Mouse (Mus musculus) forebrain, postnatal 0 days (tissue): ENCODE measurements around the gene Tnfaip6. TPM values are rescaled to one million over a fixed set of nuclear protein-coding genes. Genes with fewer than 3 reads are reported as not detected.

ENCODE experiments used
- ATAC-seq: fragments of 200-750 bp; cut with Nextera tagmentation; 2 replicates; pipeline ENCODE4 v1.8.0; 2017; ENCODE audit warnings: mild to moderate bottlenecking, moderate library complexity
- DNase-seq: peaks from one replicate; pipeline ENCODE4 v3.0.0-alpha.2; 2015
- H3K27ac ChIP-seq: fragments of 300-500 bp; sonication (generic); 2 replicates; pipeline ENCODE4 v1.5.1; 2014; ENCODE audit warnings: low read depth, mild to moderate bottlenecking, antibody characterized with exemption, low read length, moderate library complexity, mixed read lengths
- H3K27me3 ChIP-seq: fragments of 300-500 bp; sonication (generic); 2 replicates; pipeline ENCODE4 v1.6.1; 2014; ENCODE audit warnings: mild to moderate bottlenecking, low read length, mixed read lengths; ENCODE audit not compliant: insufficient read depth
- H3K36me3 ChIP-seq: fragments of 300-500 bp; sonication (generic); 2 replicates; pipeline ENCODE4 v1.6.1; 2014; ENCODE audit warnings: mild to moderate bottlenecking, moderate library complexity; ENCODE audit not compliant: insufficient read depth
- H3K4me1 ChIP-seq: fragments of 300-500 bp; sonication (generic); 2 replicates; pipeline ENCODE4 v1.6.1; 2014; ENCODE audit warnings: antibody characterized with exemption; ENCODE audit not compliant: insufficient read depth
- H3K4me2 ChIP-seq: fragments of 300-500 bp; sonication (generic); 2 replicates; pipeline ENCODE4 v1.6.1; 2014; ENCODE audit warnings: low read depth, mild to moderate bottlenecking, moderate library complexity
- H3K4me3 ChIP-seq: fragments of 300-500 bp; sonication (generic); 2 replicates; pipeline ENCODE4 v1.5.1; 2014; ENCODE audit warnings: low read depth, low read length, mixed read lengths
- H3K9ac ChIP-seq: fragments of 300-500 bp; sonication (generic); 2 replicates; pipeline ENCODE4 v1.6.1; 2014; ENCODE audit warnings: mild to moderate bottlenecking
- H3K9me3 ChIP-seq: fragments of 300-500 bp; sonication (generic); 2 replicates; pipeline ENCODE4 v1.6.1; 2016; ENCODE audit warnings: low read length
- CTCF ChIP-seq: sonication (generic); IDR thresholded peaks from 2 replicates; pipeline ENCODE4 v1.5.1; 2016; ENCODE audit warnings: antibody characterized with exemption, control low read depth, low read depth
- WGBS: fragments of 180-500 bp; shearing (Covaris S2); extraction: QIAGEN DNeasy Blood & Tissue Kit; methylation state at CpG from one replicate; pipeline ENCODE4 v1.1.7; 2014; 5-methylcytosine and 5-hydroxymethylcytosine counted together
- polyA plus RNA-seq: library from polyadenylated mRNA; unstranded; fragments of >200 nt; fragmentation: Nextera tagmentation; extraction: Ambion mirVana; gene quantifications from 2 replicates; pipeline ENCODE4 v1.2.1, GENCODE M21; 2015
- total RNA-seq: library from RNA; depleted of rRNA; stranded (reverse); fragments of >200 nt; gene quantifications from 2 replicates; pipeline ENCODE4 v1.2.3, GENCODE M21; 2014

Gene Tnfaip6
- total and polyA plus RNA-seq, 2 experiments from 2014 or later = 5.0 TPM

- H3K4me2 ChIP-seq = no peak overlapping the region
- no peaks in the 10 kb centered on the region for H3K36me3 ChIP-seq
- no peaks in the 10 kb centered on the region for H3K4me1 ChIP-seq
- DNase-seq (no peak), ATAC-seq (no peak)
- WGBS = 97% methylated on average over 11 of the region's 11 CpGs
- H3K27ac ChIP-seq = no peak overlapping the region
- no peaks in the 10 kb centered on the region for H3K27me3 ChIP-seq
- no peak for TF ChIP-seq CTCF
- no peak overlapping the region for H3K4me3 ChIP-seq
- H3K9me3 ChIP-seq = no peaks in the 10 kb centered on the region
- H3K9ac ChIP-seq = no peak overlapping the region
Observed at GRCm38 (mm10) chr2:52050823-52051222, 13.0 kb downstream of the Tnfaip6 start.

- Histone ChIP-seq H3K27ac (no peak overlapping the region), H3K4me2 (no peak overlapping the region), H3K9ac (no peak overlapping the region), H3K4me1 (no peaks in the 10 kb centered on the region), H3K27me3 (no peaks in the 10 kb centered on the region), H3K9me3 (no peaks in the 10 kb centered on the region), H3K36me3 (no peaks in the 10 kb centered on the region), H3K4me3 (no peak overlapping the region)
- TF ChIP-seq CTCF = no peak
- WGBS = 41% methylated on average over 4 of the region's 4 CpGs
- DNase-seq (no peak), ATAC-seq (no peak)
Observed at GRCm38 (mm10) chr2:52052335-52052734, 14.5 kb downstream of the Tnfaip6 start.

GRCm38 (mm10) chr2:52053502-52053901, 15.7 kb downstream of the Tnfaip6 start:
- TF ChIP-seq CTCF = no peak
- Histone ChIP-seq H3K4me3 (no peak overlapping the region), H3K27ac (no peak overlapping the region), H3K27me3 (no peaks in the 10 kb centered on the region), H3K9ac (no peak overlapping the region), H3K4me2 (no peak overlapping the region), H3K36me3 (no peaks in the 10 kb centered on the region), H3K9me3 (no peaks in the 10 kb centered on the region), H3K4me1 (no peaks in the 10 kb centered on the region)
- 40% methylated on average over 5 of the region's 5 CpGs for WGBS
- peak; percentile 42; the same call in 1 of the 2 replicates for ATAC-seq
- DNase-seq = no peak

GRCm38 (mm10) chr2:52055616-52056015, 17.8 kb downstream of the Tnfaip6 start:
- no peaks in the 10 kb centered on the region for H3K4me1 ChIP-seq
- no peaks in the 10 kb centered on the region for H3K27me3 ChIP-seq
- H3K36me3 ChIP-seq = no peaks in the 10 kb centered on the region
- no peak overlapping the region for H3K4me3 ChIP-seq
- WGBS = 60% methylated on average over 4 of the region's 4 CpGs
- H3K9ac ChIP-seq = no peak overlapping the region
- DNase-seq (no peak), ATAC-seq (no peak)
- H3K4me2 ChIP-seq = no peak overlapping the region
- H3K27ac ChIP-seq = no peak overlapping the region
- H3K9me3 ChIP-seq = no peaks in the 10 kb centered on the region
- no peak for TF ChIP-seq CTCF

GRCm38 (mm10) chr2:52057099-52057498, 19.3 kb downstream of the Tnfaip6 start:
- Histone ChIP-seq H3K27ac (no peak overlapping the region), H3K4me2 (no peak overlapping the region), H3K9ac (no peak overlapping the region), H3K4me1 (no peaks in the 10 kb centered on the region), H3K36me3 (no peaks in the 10 kb centered on the region), H3K9me3 (no peaks in the 10 kb centered on the region), H3K27me3 (no peaks in the 10 kb centered on the region), H3K4me3 (no peak overlapping the region)
- TF ChIP-seq CTCF = no peak
- ATAC-seq (no peak), DNase-seq (no peak)
- WGBS = 76% methylated on average over 1 of the region's 1 CpGs

- H3K27ac ChIP-seq = no peak overlapping the region
- no peak overlapping the region for H3K9ac ChIP-seq
- H3K4me3 ChIP-seq = no peak overlapping the region
- no peaks in the 10 kb centered on the region for H3K36me3 ChIP-seq
- no peak overlapping the region for H3K4me2 ChIP-seq
- DNase-seq = no peak
- no peaks in the 10 kb centered on the region for H3K27me3 ChIP-seq
- no peak for TF ChIP-seq CTCF
- H3K9me3 ChIP-seq = no peaks in the 10 kb centered on the region
- ATAC-seq = no peak
- H3K4me1 ChIP-seq = no peaks in the 10 kb centered on the region
Observed at GRCm38 (mm10) chr2:52057681-52058080, 19.9 kb downstream of the Tnfaip6 start.

GRCm38 (mm10) chr2:52068641-52069040, 30.8 kb downstream of the Tnfaip6 start:
- WGBS = 64% methylated on average over 1 of the region's 1 CpGs
- no peak overlapping the region for H3K9ac ChIP-seq
- H3K27me3 ChIP-seq = no peaks in the 10 kb centered on the region
- H3K4me3 ChIP-seq = no peak overlapping the region
- no peaks in the 10 kb centered on the region for H3K9me3 ChIP-seq
- no peak for TF ChIP-seq CTCF
- ATAC-seq (no peak), DNase-seq (no peak)
- no peaks in the 10 kb centered on the region for H3K36me3 ChIP-seq
- no peak overlapping the region for H3K27ac ChIP-seq
- H3K4me2 ChIP-seq = no peak overlapping the region
- H3K4me1 ChIP-seq = no peaks in the 10 kb centered on the region

- no peak for TF ChIP-seq CTCF
- Histone ChIP-seq H3K27me3 (no peaks in the 10 kb centered on the region), H3K9me3 (no peaks in the 10 kb centered on the region), H3K27ac (no peak overlapping the region), H3K4me3 (no peak overlapping the region), H3K36me3 (no peaks in the 10 kb centered on the region), H3K9ac (no peak overlapping the region), H3K4me2 (no peak overlapping the region), H3K4me1 (no peaks in the 10 kb centered on the region)
- no peak for ATAC-seq
- 88% methylated on average over 5 of the region's 5 CpGs for WGBS
- no peak for DNase-seq
Observed at GRCm38 (mm10) chr2:52070816-52071215, 33.0 kb downstream of the Tnfaip6 start.
